Mouse (Mus musculus) heart, postnatal 0 days (tissue): ENCODE data around the gene Ube4b. TPM values are rescaled to one million over a fixed set of nuclear protein-coding genes. Genes with fewer than 3 reads are reported as not detected.
A peak's percentile ranks its signal among the peaks of the same experiment; 100 is the strongest.

Source experiments
- ATAC-seq: fragments of 200-750 bp; cut with Nextera tagmentation; 2 replicates; pipeline ENCODE4 v1.8.0; 2017; ENCODE audit warnings: low read depth, moderate number of reproducible peaks, moderate library complexity; ENCODE audit not compliant: insufficient read depth
- DNase-seq: peaks from one replicate; pipeline ENCODE4 v3.0.0-alpha.2; 2016; ENCODE audit warnings: low spot score
- H3K27ac ChIP-seq: fragments of 300-500 bp; sonication (generic); 2 replicates; pipeline ENCODE4 v1.5.1; 2014; ENCODE audit warnings: low read depth, mild to moderate bottlenecking
- H3K27me3 ChIP-seq: fragments of 300-500 bp; sonication (generic); 2 replicates; pipeline ENCODE4 v1.6.1; 2014; ENCODE audit warnings: low read length, mixed read lengths; ENCODE audit not compliant: control insufficient read depth, insufficient read depth
- H3K36me3 ChIP-seq: fragments of 300-500 bp; sonication (generic); replicated peaks from 2 replicates; pipeline ENCODE4 v1.6.1; 2014; ENCODE audit warnings: low read length, mixed read lengths; ENCODE audit not compliant: control insufficient read depth, insufficient read depth
- H3K4me1 ChIP-seq: fragments of 300-500 bp; sonication (generic); 2 replicates; pipeline ENCODE4 v1.6.1; 2014; ENCODE audit warnings: antibody characterized with exemption; ENCODE audit not compliant: control insufficient read depth, insufficient read depth
- H3K4me2 ChIP-seq: fragments of 300-500 bp; sonication (generic); 2 replicates; pipeline ENCODE4 v1.6.1; 2014; ENCODE audit warnings: low read depth, mild to moderate bottlenecking, low read length, moderate library complexity
- H3K4me3 ChIP-seq: fragments of 300-500 bp; sonication (generic); 2 replicates; pipeline ENCODE4 v1.5.1; 2014; ENCODE audit warnings: low read depth, low read length
- H3K9ac ChIP-seq: fragments of 300-500 bp; sonication (generic); replicated peaks from 2 replicates; pipeline ENCODE4 v1.6.1; 2014; ENCODE audit warnings: low read depth, low read length, mixed read lengths
- H3K9me3 ChIP-seq: fragments of 300-500 bp; sonication (generic); replicated peaks from 2 replicates; pipeline ENCODE4 v1.6.1; 2016; ENCODE audit warnings: low read length; ENCODE audit not compliant: control insufficient read depth
- CTCF ChIP-seq: IDR thresholded peaks from 2 replicates; pipeline ENCODE4 v1.5.1; 2016; ENCODE audit warnings: antibody characterized with exemption, control low read depth, low read depth
- EP300 ChIP-seq: IDR thresholded peaks from 2 replicates; pipeline ENCODE4 v1.6.1; 2016; ENCODE audit warnings: antibody characterized with exemption, low read depth
- WGBS: fragments of 180-500 bp; shearing (Covaris S2); extraction: QIAGEN DNeasy Blood & Tissue Kit; methylation state at CpG from one replicate; pipeline ENCODE4 v1.1.7; 2014; 5-methylcytosine and 5-hydroxymethylcytosine counted together
- polyA plus RNA-seq: library from polyadenylated mRNA; unstranded; fragments of >200 nt; fragmentation: Nextera tagmentation; extraction: Ambion mirVana; gene quantifications from 2 replicates; pipeline ENCODE4 v1.2.1, GENCODE M21; 2015
- total RNA-seq: library from RNA; depleted of rRNA; stranded (reverse); fragments of >200 nt; gene quantifications from 2 replicates; pipeline ENCODE4 v1.2.3, GENCODE M21; 2014; ENCODE audit warnings: low replicate concordance

The Ube4b gene
- total and polyA plus RNA-seq, 2 experiments from 2014 or later = 20.2 to 56.4 TPM

DNA sequence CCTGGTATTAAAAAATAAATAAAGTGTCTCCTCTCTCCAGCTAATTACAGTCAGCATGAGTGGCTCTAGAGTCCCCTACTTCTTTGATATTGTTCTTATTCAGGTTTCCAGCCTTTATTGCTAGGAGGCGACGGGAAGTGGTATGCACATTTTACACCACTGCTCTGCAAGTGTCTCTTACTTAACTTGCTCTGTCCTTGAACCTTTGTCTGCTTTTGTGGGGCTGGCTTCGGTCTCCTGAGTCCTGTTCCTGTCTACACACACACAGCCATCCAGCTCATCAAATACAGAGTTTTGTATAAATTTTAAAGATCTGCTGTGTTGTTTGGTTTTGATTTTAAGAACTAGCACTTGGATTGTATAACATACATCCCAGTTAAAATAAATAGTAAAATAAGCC, 124.4 kb downstream of the Ube4b start:
- Histone ChIP-seq H3K4me3 (no peak overlapping the region), H3K4me1 (peaks cover 33% of the 10 kb centered on the region), H3K9ac (no peak overlapping the region), H3K4me2 (no peak overlapping the region), H3K27me3 (no peaks in the 10 kb centered on the region), H3K27ac (no peak overlapping the region; the same call in 1 of the 2 replicates), H3K9me3 (no peaks in the 10 kb centered on the region), H3K36me3 (no peaks in the 10 kb centered on the region)
- no peak for DNase-seq
- no peak for TF ChIP-seq EP300
- no peak for TF ChIP-seq CTCF
- no peak for ATAC-seq
- WGBS = 28% methylated on average over 3 of the region's 3 CpGs

- WGBS = 81% methylated on average over 2 of the region's 2 CpGs
These were observed 130.0 kb downstream of the Ube4b start for GRCm38 (mm10) chr4:149296501-149296900.

GRCm38 (mm10) chr4:149292984-149293383, 133.6 kb downstream of the Ube4b start:
- Histone ChIP-seq H3K27ac (peak overlapping the region; percentile 11; the same call in 1 of the 2 replicates), H3K4me1 (peaks cover 10% of the 10 kb centered on the region; the same call in 1 of the 2 replicates), H3K9me3 (no peaks in the 10 kb centered on the region), H3K36me3 (peaks cover 14% of the 10 kb centered on the region), H3K9ac (no peak overlapping the region), H3K4me2 (no peak overlapping the region), H3K27me3 (no peaks in the 10 kb centered on the region), H3K4me3 (no peak overlapping the region)
- WGBS = 60% methylated on average over 5 of the region's 5 CpGs
- ATAC-seq (no peak), DNase-seq (no peak)
- TF ChIP-seq EP300 (no peak), CTCF (no peak)

More at GRCm38 (mm10) chr4:149296501-149296900, 130.0 kb downstream of the Ube4b start:
- DNase-seq (no peak), ATAC-seq (no peak)
- Histone ChIP-seq H3K4me2 (no peak overlapping the region), H3K36me3 (no peaks in the 10 kb centered on the region), H3K9me3 (no peaks in the 10 kb centered on the region), H3K9ac (no peak overlapping the region), H3K27ac (no peak overlapping the region), H3K27me3 (no peaks in the 10 kb centered on the region), H3K4me3 (no peak overlapping the region), H3K4me1 (peaks cover 15% of the 10 kb centered on the region; the same call in 1 of the 2 replicates)
- TF ChIP-seq EP300 = no peak
- no peak for TF ChIP-seq CTCF

DNA sequence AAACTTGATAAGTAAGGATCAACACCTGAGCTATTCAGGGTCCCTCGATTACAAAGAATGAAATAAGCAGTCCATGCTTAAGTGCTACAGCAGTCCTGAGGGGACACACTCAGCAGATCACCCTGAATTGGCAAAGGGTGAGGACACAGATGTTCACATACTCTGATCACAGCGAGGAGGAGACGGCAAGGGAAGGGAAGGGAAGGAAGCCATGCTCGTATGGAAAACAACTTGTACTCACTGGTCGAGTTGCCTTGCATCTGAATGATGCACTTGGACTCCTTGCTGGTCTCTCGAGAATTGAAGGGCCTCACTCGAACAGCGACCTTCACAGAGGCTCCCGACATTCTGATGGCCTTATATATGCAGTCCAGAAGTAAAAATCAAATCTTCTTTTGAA, 135.5 kb downstream of the Ube4b start:
- H3K4me3 ChIP-seq = no peak overlapping the region
- DNase-seq (peak; percentile 20), ATAC-seq (no peak)
- no peak overlapping the region for H3K4me2 ChIP-seq
- H3K4me1 ChIP-seq = peaks cover 16% of the 10 kb centered on the region; the same call in 1 of the 2 replicates
- peaks cover 14% of the 10 kb centered on the region for H3K36me3 ChIP-seq
- no peaks in the 10 kb centered on the region for H3K9me3 ChIP-seq
- no peak overlapping the region for H3K9ac ChIP-seq
- H3K27ac ChIP-seq = peak overlapping the region; percentile 2; the same call in 1 of the 2 replicates
- TF ChIP-seq EP300 = no peak
- TF ChIP-seq CTCF = no peak
- WGBS = 45% methylated on average over 9 of the region's 9 CpGs
- H3K27me3 ChIP-seq = no peaks in the 10 kb centered on the region

DNA sequence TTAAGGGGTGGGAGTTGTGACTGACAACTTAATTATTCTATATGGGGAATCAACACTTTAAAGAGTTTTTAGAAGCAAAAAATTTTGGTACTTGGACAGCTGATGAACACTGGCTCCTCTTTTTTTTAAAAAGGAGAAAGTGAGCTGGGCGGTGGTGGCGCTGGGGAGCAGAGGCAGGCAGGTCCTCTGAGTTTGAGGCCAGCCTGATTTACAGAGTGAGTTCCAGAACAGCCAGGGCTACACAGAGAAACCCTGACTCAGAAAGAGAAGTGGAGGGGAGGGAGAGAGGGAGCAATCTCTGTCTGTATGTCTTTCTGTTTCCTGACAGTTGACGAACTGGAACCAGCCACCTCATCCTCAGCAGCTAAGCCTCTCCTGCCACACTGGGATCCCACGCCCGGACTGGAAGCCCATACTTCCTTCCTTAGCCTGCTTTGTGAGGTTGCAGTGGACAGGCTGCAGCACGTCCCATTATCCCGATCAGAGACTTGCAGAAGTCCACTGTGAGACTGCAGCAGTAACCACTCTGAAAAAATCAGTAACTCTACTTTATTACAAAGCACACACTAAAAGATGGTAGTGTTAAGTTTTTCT, 136.3 kb downstream of the Ube4b start:
- no peak for TF ChIP-seq EP300
- no peak for TF ChIP-seq CTCF
- Histone ChIP-seq H3K4me1 (peaks cover 16% of the 10 kb centered on the region), H3K27ac (no peak overlapping the region; the same call in 1 of the 2 replicates), H3K9ac (no peak overlapping the region), H3K36me3 (peaks cover 14% of the 10 kb centered on the region), H3K27me3 (no peaks in the 10 kb centered on the region), H3K4me3 (no peak overlapping the region), H3K9me3 (no peaks in the 10 kb centered on the region), H3K4me2 (no peak overlapping the region)
- ATAC-seq = no peak
- WGBS = 71% methylated on average over 7 of the region's 7 CpGs
- DNase-seq = no peak
